Mouse (Mus musculus) CH12.LX (cell line): ENCODE results near the gene Gsg1l. TPM values are rescaled to one million over a fixed set of nuclear protein-coding genes. Genes with fewer than 3 reads are reported as not detected.

ENCODE experiments used
- DNase-seq: peaks from one replicate; pipeline ENCODE4 v3.0.0-alpha.2; 2013; ENCODE audit errors: extremely low read depth
- H3K27ac ChIP-seq: 2 replicates; pipeline ENCODE4 v1.5.1; 2012; ENCODE audit warnings: low read depth, mild to moderate bottlenecking, control low read depth, moderate library complexity; ENCODE audit not compliant: insufficient read depth
- H3K27me3 ChIP-seq: replicated peaks from 2 replicates; pipeline ENCODE3; 2012; ENCODE audit warnings: inconsistent platforms
- H3K36me3 ChIP-seq, 2 experiments: replicated peaks in 1 of 2; 2 replicates each; pipeline versions ENCODE3 to v1.6.1; 2012; ENCODE audit warnings: inconsistent platforms in 1 of 2, low read length in 1 of 2, mild to moderate bottlenecking in 1 of 2, mixed read lengths in 1 of 2, moderate library complexity in 1 of 2; ENCODE audit not compliant: control insufficient read depth in 1 of 2, insufficient read depth in 1 of 2
- H3K4me1 ChIP-seq, 2 experiments: 2 replicates each; pipeline ENCODE4 v1.6.1; 2012; ENCODE audit warnings: inconsistent platforms in 1 of 2, moderate library complexity in 1 of 2; ENCODE audit not compliant: insufficient read depth in 2 of 2, control insufficient read depth in 1 of 2
- H3K4me2 ChIP-seq: 2 replicates; pipeline ENCODE4 v1.6.1; 2012; ENCODE audit warnings: low read depth, mild to moderate bottlenecking, control low read depth; ENCODE audit not compliant: poor library complexity, insufficient read depth, severe bottlenecking
- H3K4me3 ChIP-seq, 3 experiments: fragments of 150-350 bp in 1 of 3; sonication (generic) in 1 of 3; replicated peaks in 1 of 3; 2 replicates each; pipeline versions ENCODE3 to v1.5.1; 2011 to 2012; ENCODE audit warnings: low read depth in 2 of 3, low read length in 2 of 3, mild to moderate bottlenecking in 2 of 3, moderate library complexity in 2 of 3, control low read depth in 1 of 3, improper control_type of control experiment in 1 of 3, inconsistent platforms in 1 of 3, mixed read lengths in 1 of 3; ENCODE audit not compliant: poor library complexity in 1 of 3
- H3K79me2 ChIP-seq: replicated peaks from 2 replicates; pipeline ENCODE4 v1.6.1; 2012; ENCODE audit warnings: mild to moderate bottlenecking, moderate library complexity; ENCODE audit not compliant: control insufficient read depth, poor library complexity, insufficient read depth, severe bottlenecking; ENCODE audit errors: extremely low read depth
- H3K9ac ChIP-seq: 2 replicates; pipeline ENCODE4 v1.6.1; 2012; ENCODE audit warnings: low read depth, mild to moderate bottlenecking, control low read depth, moderate library complexity; ENCODE audit not compliant: insufficient read depth
- H3K9me3 ChIP-seq: replicated peaks from 2 replicates; pipeline ENCODE3; 2012; ENCODE audit warnings: low read length, inconsistent platforms, mixed read lengths
- CHD1 ChIP-seq: IDR thresholded peaks from 2 replicates; pipeline ENCODE4 v1.6.1; 2012; ENCODE audit warnings: low read depth, low read length, improper control_type of control experiment, inconsistent platforms
- CHD2 ChIP-seq: IDR thresholded peaks from 2 replicates; pipeline ENCODE4 v1.6.1; 2011; ENCODE audit warnings: low read length, improper control_type of control experiment
- CTCF ChIP-seq, 2 experiments: IDR thresholded peaks in 1 of 2; conservative IDR thresholded peaks in 1 of 2; 2 replicates each; pipeline ENCODE4 v1.5.1; 2011 to 2012; ENCODE audit warnings: low read depth in 2 of 2, low read length in 2 of 2, improper control_type of control experiment in 1 of 2, inconsistent platforms in 1 of 2, mild to moderate bottlenecking in 1 of 2, moderate library complexity in 1 of 2
- E2F4 ChIP-seq: IDR thresholded peaks from 2 replicates; pipeline ENCODE4 v1.6.1; 2011; ENCODE audit warnings: low read depth, low read length, improper control_type of control experiment; ENCODE audit not compliant: insufficient replicate concordance
- KAT2A ChIP-seq: IDR thresholded peaks from 2 replicates; pipeline ENCODE4 v1.6.1; 2012; ENCODE audit warnings: low read length, improper control_type of control experiment, inconsistent platforms; ENCODE audit not compliant: insufficient replicate concordance
- MAFK ChIP-seq: IDR thresholded peaks from 2 replicates; pipeline ENCODE4 v1.6.1; 2011; ENCODE audit warnings: low read length, improper control_type of control experiment; ENCODE audit not compliant: insufficient replicate concordance
- MAX ChIP-seq: IDR thresholded peaks from 2 replicates; pipeline ENCODE4 v1.6.1; 2011; ENCODE audit warnings: low read length, improper control_type of control experiment
- MAZ ChIP-seq: IDR thresholded peaks from 2 replicates; pipeline ENCODE4 v1.6.1; 2012; ENCODE audit warnings: low read depth, mild to moderate bottlenecking, inconsistent platforms, low read length, improper control_type of control experiment, moderate library complexity
- MXI1 ChIP-seq: IDR thresholded peaks from 2 replicates; pipeline ENCODE4 v1.6.1; 2011; ENCODE audit warnings: mild to moderate bottlenecking, low read depth, low read length, improper control_type of control experiment
- NRF1 ChIP-seq: IDR thresholded peaks from 2 replicates; pipeline ENCODE4 v1.6.1; 2014; ENCODE audit warnings: low read depth, mild to moderate bottlenecking, inconsistent platforms, low read length, improper control_type of control experiment, moderate library complexity
- POLR2AphosphoS2 ChIP-seq: IDR thresholded peaks from 2 replicates; pipeline ENCODE4 v1.6.1; 2011; ENCODE audit warnings: low read depth, low read length, improper control_type of control experiment
- RAD21 ChIP-seq: IDR thresholded peaks from 2 replicates; pipeline ENCODE4 v1.6.1; 2011; ENCODE audit warnings: low read depth, mild to moderate bottlenecking, low read length, improper control_type of control experiment, moderate library complexity
- SMC3 ChIP-seq: IDR thresholded peaks from 2 replicates; pipeline ENCODE4 v1.6.1; 2011; ENCODE audit warnings: low read depth, low read length, improper control_type of control experiment
- TBP ChIP-seq: conservative IDR thresholded peaks from 2 replicates; pipeline ENCODE4 v1.6.1; 2011; ENCODE audit warnings: low read depth, low read length, improper control_type of control experiment
- ZKSCAN1 ChIP-seq: IDR thresholded peaks from 2 replicates; pipeline ENCODE4 v1.6.1; 2012; ENCODE audit warnings: low read depth, inconsistent platforms, low read length, improper control_type of control experiment, borderline replicate concordance
- ZMIZ1 ChIP-seq: IDR thresholded peaks from 2 replicates; pipeline ENCODE4 v1.6.1; 2012; ENCODE audit warnings: low read depth, mild to moderate bottlenecking, inconsistent platforms, low read length, improper control_type of control experiment
- ZNF384 ChIP-seq: IDR thresholded peaks from 2 replicates; pipeline ENCODE4 v1.6.1; 2012; ENCODE audit warnings: low read depth, low read length, improper control_type of control experiment, inconsistent platforms
- dilution Hi-C: fragments of 300-500 bp; cut with MboI; formaldehyde crosslinking; loops from 2 replicates; pipeline ENCODE4 v1.14.3; 2020; ENCODE audit warnings: low sequenced_read_pairs; ENCODE audit not compliant: extremely low pct_unique_long_range_greater_than_20kb, extremely low pct_ligation_motif_present
- in situ Hi-C: fragments of 300-500 bp; cut with MboI; formaldehyde crosslinking; loops from 3 replicates; pipeline ENCODE4 v1.14.3; 2019; ENCODE audit warnings: low sequenced_read_pairs, low pct_ligation_motif_present, low pct_unique_long_range_greater_than_20kb, mixed read lengths
- polyA plus RNA-seq: library from polyadenylated mRNA; unstranded; fragments of >175 nt; gene quantifications from 2 replicates; pipeline ENCODE4 v1.2.1, GENCODE M21; 2012; ENCODE audit warnings: low read depth; ENCODE audit not compliant: insufficient read length
- total RNA-seq, 2 experiments: library from RNA; depleted of rRNA; stranded (reverse); fragments of 300-350 nt in 1 of 2; fragments of >200 nt in 1 of 2; gene quantifications; 2 replicates each; pipeline ENCODE4 v1.2.3; 2012 to 2014

Gene Gsg1l
- total and polyA plus RNA-seq, 3 experiments, result not detected

DNA sequence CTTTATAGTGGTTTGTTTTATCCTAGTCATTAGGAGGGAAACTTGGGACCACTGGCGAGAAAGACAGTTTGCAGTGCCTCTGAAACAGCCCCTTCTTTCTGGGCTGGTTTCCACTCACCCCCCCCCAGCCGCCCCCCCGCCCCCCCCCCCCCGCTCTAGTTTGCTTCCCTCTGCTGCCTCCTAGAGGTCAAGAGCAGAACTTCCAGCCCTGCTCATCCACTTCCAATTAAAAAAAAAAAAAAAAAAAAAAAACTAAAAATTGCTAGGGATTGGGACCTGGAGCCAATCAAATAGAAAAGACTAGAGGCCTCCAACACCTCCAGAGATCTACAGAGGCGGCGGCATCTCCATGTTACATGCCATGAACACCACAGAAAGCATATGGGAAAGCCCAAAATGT, 5.9 kb upstream of the Gsg1l start:
- H3K9me3 ChIP-seq, result peaks cover 9% of the 10 kb centered on the region
- no peaks in the 10 kb centered on the region for H3K4me1 ChIP-seq
- dilution Hi-C loops, result no loop called here
- in situ Hi-C loops, result loop anchor here (10.0 kb wide), 1 partner anchor 323 kb away; no protein-coding TSS in a partner anchor
- no peaks in the 10 kb centered on the region for H3K79me2 ChIP-seq
- DNase-seq, result peak; percentile 24
- no peak overlapping the region for H3K4me3 ChIP-seq
- H3K27ac ChIP-seq, result no peak overlapping the region
- no peaks in the 10 kb centered on the region for H3K36me3 ChIP-seq
- H3K27me3 ChIP-seq, result no peaks in the 10 kb centered on the region
- TF ChIP-seq RAD21 (peak; percentile 5), ZNF384 (peak; percentile 86), CTCF (conservative IDR thresholded peaks at IDR 0.05 in 1 of 2, IDR thresholded peaks at IDR 0.05 in 1 of 2; ENCODE audit: low read depth in 2 of 2, low read length in 2 of 2) (peak in 1 of 2 experiments; percentile 48; a peak in 2 of 4 replicates), MAZ (peak; percentile 91), E2F4 (no peak)
- no peak overlapping the region for H3K4me2 ChIP-seq
- no peak overlapping the region for H3K9ac ChIP-seq

DNA sequence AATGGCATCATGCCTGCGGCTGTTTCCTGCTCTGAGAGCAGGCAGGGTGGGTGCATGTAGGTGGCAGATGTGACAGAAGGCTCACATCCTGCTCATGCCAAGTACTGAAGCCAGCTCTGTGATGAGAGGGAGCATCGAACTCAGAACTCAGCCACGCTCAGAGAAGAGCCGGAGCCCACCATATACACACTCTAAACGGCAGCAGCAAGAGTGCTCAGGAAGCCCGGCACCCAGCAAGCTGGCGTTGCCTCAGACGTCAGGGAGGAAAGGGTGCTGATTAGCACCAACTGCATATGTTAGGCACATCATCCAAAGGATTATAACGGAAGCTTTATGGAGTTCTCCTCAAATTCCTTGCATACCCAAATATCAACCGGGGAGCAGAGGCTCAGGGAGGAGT, 5.4 kb upstream of the Gsg1l start:
- H3K4me1 ChIP-seq, result no peaks in the 10 kb centered on the region
- H3K4me3 ChIP-seq, result no peak overlapping the region
- dilution Hi-C loops, result no loop called here
- no peak for DNase-seq
- peaks cover 9% of the 10 kb centered on the region for H3K9me3 ChIP-seq
- H3K9ac ChIP-seq, result no peak overlapping the region
- no peak overlapping the region for H3K4me2 ChIP-seq
- TF ChIP-seq ZKSCAN1 (no peak), TBP (no peak), NRF1 (no peak), POLR2AphosphoS2 (no peak), MAZ (no peak), CHD2 (no peak), MAX (no peak), KAT2A (no peak), SMC3 (no peak), RAD21 (no peak), ZMIZ1 (no peak), MAFK (no peak), CHD1 (no peak), ZNF384 (no peak), MXI1 (no peak)
- no peaks in the 10 kb centered on the region for H3K79me2 ChIP-seq
- no peak overlapping the region for H3K27ac ChIP-seq
- in situ Hi-C loops, result loop anchor here (10.0 kb wide), 1 partner anchor 323 kb away; no protein-coding TSS in a partner anchor
- no peaks in the 10 kb centered on the region for H3K27me3 ChIP-seq
- no peaks in the 10 kb centered on the region for H3K36me3 ChIP-seq
